Mouse (Mus musculus) CH12.LX (cell line): ENCODE measurements around the gene Sgtb.

ENCODE experiments used
- BHLHE40 ChIP-seq: IDR thresholded peaks from 2 replicates; pipeline ENCODE4 v1.6.1; 2011; ENCODE audit warnings: mild to moderate bottlenecking, low read depth, low read length, improper control_type of control experiment
- CTCF ChIP-seq, 2 experiments: IDR thresholded peaks in 1 of 2; conservative IDR thresholded peaks in 1 of 2; 2 replicates each; pipeline ENCODE4 v1.5.1; 2011 to 2012; ENCODE audit warnings: low read depth in 2 of 2, low read length in 2 of 2, improper control_type of control experiment in 1 of 2, inconsistent platforms in 1 of 2, mild to moderate bottlenecking in 1 of 2, moderate library complexity in 1 of 2
- E2F4 ChIP-seq: IDR thresholded peaks from 2 replicates; pipeline ENCODE4 v1.6.1; 2011; ENCODE audit warnings: low read depth, low read length, improper control_type of control experiment; ENCODE audit not compliant: insufficient replicate concordance
- HCFC1 ChIP-seq: IDR thresholded peaks from 2 replicates; pipeline ENCODE4 v1.6.1; 2012; ENCODE audit warnings: low read depth, mild to moderate bottlenecking, inconsistent platforms, low read length, improper control_type of control experiment
- POLR2A ChIP-seq: IDR thresholded peaks from 2 replicates; pipeline ENCODE4 v1.6.1; 2011; ENCODE audit warnings: low read depth, mild to moderate bottlenecking, improper control_type of control experiment, low read length
- RCOR1 ChIP-seq: conservative IDR thresholded peaks from 2 replicates; pipeline ENCODE4 v1.6.1; 2012; ENCODE audit warnings: low read depth, mild to moderate bottlenecking, inconsistent platforms, low read length, improper control_type of control experiment
- TBP ChIP-seq: conservative IDR thresholded peaks from 2 replicates; pipeline ENCODE4 v1.6.1; 2011; ENCODE audit warnings: low read depth, low read length, improper control_type of control experiment
- UBTF ChIP-seq: IDR thresholded peaks from 2 replicates; pipeline ENCODE4 v1.6.1; 2012; ENCODE audit warnings: low read depth, mild to moderate bottlenecking, inconsistent platforms, low read length, improper control_type of control experiment, moderate library complexity
- USF1 ChIP-seq: IDR thresholded peaks from 2 replicates; pipeline ENCODE4 v1.6.1; 2014; ENCODE audit warnings: low read depth, mild to moderate bottlenecking, inconsistent platforms, low read length, improper control_type of control experiment
- ZNF384 ChIP-seq: IDR thresholded peaks from 2 replicates; pipeline ENCODE4 v1.6.1; 2012; ENCODE audit warnings: low read depth, low read length, improper control_type of control experiment, inconsistent platforms

DNA sequence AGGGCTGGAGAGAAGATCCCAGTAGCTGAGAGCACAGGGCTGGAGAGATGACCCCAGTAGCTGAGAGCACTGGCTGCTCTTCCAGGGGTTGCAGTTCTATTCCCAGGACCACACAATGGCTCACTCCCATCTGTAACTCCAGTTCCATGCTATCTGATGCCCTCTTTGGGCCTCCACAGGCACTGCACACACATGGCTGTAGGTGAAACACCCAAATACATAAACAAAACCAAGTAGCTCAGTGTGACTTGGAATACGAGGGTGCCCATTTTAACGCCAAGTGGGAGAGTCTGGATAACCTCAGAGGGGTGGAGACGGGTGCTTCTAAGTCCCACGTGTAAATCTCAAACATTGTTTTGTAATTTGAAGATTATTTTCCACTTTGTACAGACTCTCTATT lies 9.1 kb upstream of the Sgtb start:
- TF ChIP-seq POLR2A: no peak
- no peak for TF ChIP-seq CTCF (conservative IDR thresholded peaks at IDR 0.05 in 1 of 2, IDR thresholded peaks at IDR 0.05 in 1 of 2; ENCODE audit: low read depth in 2 of 2, low read length in 2 of 2)
- TF ChIP-seq UBTF: no peak
- no peak for TF ChIP-seq E2F4
- TF ChIP-seq RCOR1: no peak
- TF ChIP-seq BHLHE40: no peak
- TF ChIP-seq HCFC1: no peak
- TF ChIP-seq TBP: no peak
- TF ChIP-seq USF1: no peak
- TF ChIP-seq ZNF384: no peak
